In genomic region chr9:121550327-121550771, GRCm38 (mm10) we compare ENCODE assay signal across 18 mouse cellular contexts. TPM values are rescaled to one million over a fixed set of nuclear protein-coding genes. Genes with fewer than 3 reads are reported as not detected.
DNase-seq lines count a peak whose midpoint lies in the region; ATAC-seq lines count a peak whose summit lies in the region.
"Had no signal": no experiment of that assay in that cellular context is flagged by ENCODE, and none has a peak within 500 bp of the region (broad histone marks: within the 10 kb centered on the region; RNA-seq: fewer than 3 reads in every experiment).

No protein-coding gene starts in this region.

- peaks cover 24% of the 10 kb centered on the region for H3K4me1 ChIP-seq in forebrain, embryonic 15.5 days
- H3K4me1 ChIP-seq: kidney, embryonic 15.5 days had no signal

- no peaks in the 10 kb centered on the region for H3K36me3 ChIP-seq in forebrain, embryonic 15.5 days
- H3K36me3 ChIP-seq: kidney, embryonic 15.5 days had no signal

- peak; percentile 83 for ATAC-seq in forebrain, embryonic 15.5 days (replicated peaks)
- ATAC-seq: activated CD4-positive, CD25-positive, alpha-beta regulatory T cell, adult 4 months had no signal

- H3K9me3 ChIP-seq in forebrain, embryonic 15.5 days, result no peaks in the 10 kb centered on the region
- H3K9me3 ChIP-seq: kidney, embryonic 15.5 days had no signal

- intact Hi-C loops in gastrocnemius, postnatal 14 days (cut with DNase I; ENCODE audit: low total_unique reads), result no loop called here

- peak overlapping the region; percentile 83 for H3K27ac ChIP-seq in forebrain, embryonic 15.5 days (replicated peaks)
- H3K27ac ChIP-seq: kidney, embryonic 15.5 days; liver, embryonic 14.5 days had no signal

- H3K4me2 ChIP-seq in forebrain, embryonic 15.5 days (replicated peaks), result no peak overlapping the region
- H3K4me2 ChIP-seq: heart, embryonic 11.5 days; kidney, embryonic 15.5 days had no signal

- 7% methylated on average over 5 of the region's 5 CpGs for WGBS in forebrain, embryonic 15.5 days

- 0 out of 2 replicates have a peak overlapping the region, but pooled peaks have one; percentile 3 for H3K9ac ChIP-seq in forebrain, embryonic 15.5 days (replicated peaks)
- H3K9ac ChIP-seq: kidney, embryonic 15.5 days; liver, embryonic 14.5 days had no signal

- no peaks in the 10 kb centered on the region for H3K27me3 ChIP-seq in forebrain, embryonic 15.5 days
- H3K27me3 ChIP-seq: kidney, embryonic 15.5 days had no signal

- DNase-seq in layer of hippocampus, adult 18-20 months (ENCODE audit: low spot score in 2 of 2), result peak; percentile 25 to 47
- no peak for DNase-seq in layer of hippocampus, postnatal 36 days
- peak; percentile 41 to 57 for DNase-seq in right cerebral cortex, postnatal 10 days (ENCODE audit: low spot score in 2 of 2)
- DNase-seq in right cerebral cortex, postnatal 25 days, result no peak
- no peak for DNase-seq in cerebellum, postnatal 36 days
- DNase-seq in gastrocnemius, postnatal 14 days, result no peak
- DNase-seq: adrenal gland, postnatal 36 days; cerebellum, adult 11-12 months; lung, postnatal 14 days; right cerebral cortex, postnatal 4 days had no signal

- no peak overlapping the region for H3K4me3 ChIP-seq in forebrain, embryonic 15.5 days
- H3K4me3 ChIP-seq: erythroblast, embryonic 14.5 days; kidney, embryonic 15.5 days had no signal

RNA-seq across cellular contexts. Expression of gene Cck, which starts 54.9 kb away (rescaled TPM):
- 100 to 1,000 TPM; 654 to 660 TPM for total RNA-seq in layer of hippocampus, adult 18-20 months (2021)
- total RNA-seq in layer of hippocampus, postnatal 36 days (2021), result 100 to 1,000 TPM; 678 to 800 TPM
- polyA plus RNA-seq in forebrain, embryonic 15.5 days (2015; fragmentation: Nextera tagmentation; extraction: Ambion mirVana), result 30.0 and 35.0 TPM in 2 replicates
- 1 to 10 TPM in 1 of 2 experiments, under 1 TPM in 1; 0.93 to 3.1 TPM for total RNA-seq in gastrocnemius, postnatal 14 days (2021)
- total RNA-seq: gastrocnemius, adult 8-10 months; neutrophil, adult 5-6 weeks had no signal
- polyA plus RNA-seq: activated CD4-positive, CD25-positive, alpha-beta regulatory T cell, adult 4 months; erythroblast, embryonic 14.5 days had no signal

Comparison
In these comparisons a context has a peak if more than half of its experiments do, and no peak if none do; other contexts are left out.
1. DNase-seq: peak in layer of hippocampus, adult 18-20 months (2 of 2) and right cerebral cortex, postnatal 10 days (2 of 2); none in layer of hippocampus, postnatal 36 days (0 of 2), right cerebral cortex, postnatal 25 days (single experiment), cerebellum, postnatal 36 days (0 of 2) and gastrocnemius, postnatal 14 days (single experiment).
2. RNA of gene Cck, which starts 54.9 kb away (total RNA-seq): 678 to 800 TPM in layer of hippocampus, postnatal 36 days and 654 to 660 TPM in layer of hippocampus, adult 18-20 months; 0.93 to 3.1 TPM in gastrocnemius, postnatal 14 days; every median in the first group is over 100 times any median in the second.